Mouse (Mus musculus) embryo, embryonic 10 days (tissue): ENCODE measurements at regions not wholly inside any gene's neighbourhood (a gene's known extent, or its start where the extent isn't known, plus 50 kb on each side); places are given as distances from the start of the nearest gene placed in this dataset.

Source experiments
- DNase-seq: peaks from one replicate; pipeline ENCODE4 v3.0.0-alpha.2; 2015; ENCODE audit warnings: low spot score

DNA sequence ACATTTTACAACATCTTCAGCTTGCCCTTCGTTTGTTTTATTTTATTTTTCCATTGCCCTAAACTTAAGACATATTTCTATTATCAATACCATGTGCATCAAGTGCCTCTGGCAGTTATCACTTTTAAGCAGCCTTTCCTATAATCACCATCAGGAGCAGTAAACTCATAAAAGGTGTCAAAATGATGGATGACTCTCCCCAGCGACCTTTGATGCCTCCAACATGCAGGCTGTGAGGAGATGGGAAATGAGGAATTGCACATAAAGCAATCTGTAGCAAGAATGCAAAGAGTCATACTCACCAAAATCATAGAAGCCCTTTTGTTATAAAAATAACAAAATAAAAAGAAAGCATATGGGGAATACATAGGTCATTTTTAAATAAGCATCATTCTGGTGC lies 468.5 kb upstream of the Car10 start:
- DNase-seq, result peak; percentile 11
